Mouse (Mus musculus): Measurements from ENCODE around the gene Polr1d.

Polr1d gene

GRCm38 (mm10) chr5:147076799-147077165, at the start of gene Polr1d:
Gene Polr1d, plus strand, starts transcription at chr5:147077050.
- DNase-seq: no peak

- no peak for DNase-seq
These were observed 45.6 kb upstream of the Polr1d start for GRCm38 (mm10) chr5:147031281-147031680.

- no peak for DNase-seq
These were observed 43.7 kb upstream of the Polr1d start for GRCm38 (mm10) chr5:147033155-147033554.

GRCm38 (mm10) chr5:147034283-147034682, 42.6 kb upstream of the Polr1d start:
- DNase-seq: no peak

- DNase-seq: no peak
These were observed 41.5 kb upstream of the Polr1d start for GRCm38 (mm10) chr5:147035301-147035700.

GRCm38 (mm10) chr5:147036028-147036427, 40.8 kb upstream of the Polr1d start:
- DNase-seq: peak; percentile 38

GRCm38 (mm10) chr5:147036661-147037060, 40.2 kb upstream of the Polr1d start:
- DNase-seq: no peak

GRCm38 (mm10) chr5:147037601-147038000, 39.2 kb upstream of the Polr1d start:
- no peak for DNase-seq

- DNase-seq: no peak
These were observed 37.5 kb upstream of the Polr1d start for GRCm38 (mm10) chr5:147039394-147039793.

GRCm38 (mm10) chr5:147041965-147042937, 34.6 kb upstream of the Polr1d start:
- DNase-seq: no peak

GRCm38 (mm10) chr5:147043240-147043844, 33.5 kb upstream of the Polr1d start:
- no peak for DNase-seq

GRCm38 (mm10) chr5:147045311-147045710, 31.5 kb upstream of the Polr1d start:
- DNase-seq: no peak

- no peak for DNase-seq
These were observed 30.9 kb upstream of the Polr1d start for GRCm38 (mm10) chr5:147045929-147046328.

- no peak for DNase-seq
These were observed 27.2 kb upstream of the Polr1d start for GRCm38 (mm10) chr5:147049544-147050209.

GRCm38 (mm10) chr5:147050816-147051499, 25.9 kb upstream of the Polr1d start:
- no peak for DNase-seq

- DNase-seq: no peak
These were observed 25.1 kb upstream of the Polr1d start for GRCm38 (mm10) chr5:147051500-147052308.

- no peak for DNase-seq
These were observed 24.6 kb upstream of the Polr1d start for GRCm38 (mm10) chr5:147052309-147052558.

GRCm38 (mm10) chr5:147053071-147053470, 23.8 kb upstream of the Polr1d start:
- no peak for DNase-seq

GRCm38 (mm10) chr5:147053481-147053880, 23.4 kb upstream of the Polr1d start:
- DNase-seq: no peak

- DNase-seq: no peak
These were observed 22.5 kb upstream of the Polr1d start for GRCm38 (mm10) chr5:147054328-147054727.

GRCm38 (mm10) chr5:147054747-147055270, 22.0 kb upstream of the Polr1d start:
- no peak for DNase-seq

GRCm38 (mm10) chr5:147055572-147056245, 21.1 kb upstream of the Polr1d start:
- DNase-seq: no peak
